Mouse (Mus musculus) bone marrow macrophage, adult 2 months (primary cell): ENCODE measurements around the gene En1. TPM values are rescaled to one million over a fixed set of nuclear protein-coding genes. Genes with fewer than 3 reads are reported as not detected.

Experiments
- H3K27ac ChIP-seq: 2 replicates; pipeline ENCODE4 v1.5.1; 2012; ENCODE audit warnings: low read depth, low read length; ENCODE audit not compliant: insufficient read depth
- H3K4me1 ChIP-seq: 2 replicates; pipeline ENCODE4 v1.6.1; 2012; ENCODE audit warnings: low read length; ENCODE audit not compliant: control insufficient read depth, insufficient read depth
- H3K4me3 ChIP-seq: 2 replicates; pipeline ENCODE4 v1.5.1; 2012; ENCODE audit warnings: mild to moderate bottlenecking, low read length, moderate library complexity; ENCODE audit not compliant: insufficient read depth
- CTCF ChIP-seq: IDR thresholded peaks from 2 replicates; pipeline ENCODE4 v1.5.1; 2012; ENCODE audit warnings: low read depth, mild to moderate bottlenecking, low read length, moderate library complexity
- POLR2A ChIP-seq: IDR thresholded peaks from 2 replicates; pipeline ENCODE4 v1.6.1; 2012; ENCODE audit warnings: mild to moderate bottlenecking, low read depth, low read length, borderline replicate concordance
- polyA plus RNA-seq: library from polyadenylated mRNA; stranded (reverse); fragments of >200 nt; gene quantifications from 2 replicates; pipeline ENCODE4 v1.2.4, GENCODE M21; 2012; ENCODE audit not compliant: missing spikeins, insufficient read depth, insufficient read length

En1 gene
- polyA plus RNA-seq, 1 experiment = not detected

- H3K4me3 ChIP-seq = no peak overlapping the region
- no peak for TF ChIP-seq CTCF
- H3K4me1 ChIP-seq = no peaks in the 10 kb centered on the region
- no peak overlapping the region for H3K27ac ChIP-seq
These were observed 19.2 kb downstream of the En1 start for GRCm38 (mm10) chr1:120621383-120621782.

DNA sequence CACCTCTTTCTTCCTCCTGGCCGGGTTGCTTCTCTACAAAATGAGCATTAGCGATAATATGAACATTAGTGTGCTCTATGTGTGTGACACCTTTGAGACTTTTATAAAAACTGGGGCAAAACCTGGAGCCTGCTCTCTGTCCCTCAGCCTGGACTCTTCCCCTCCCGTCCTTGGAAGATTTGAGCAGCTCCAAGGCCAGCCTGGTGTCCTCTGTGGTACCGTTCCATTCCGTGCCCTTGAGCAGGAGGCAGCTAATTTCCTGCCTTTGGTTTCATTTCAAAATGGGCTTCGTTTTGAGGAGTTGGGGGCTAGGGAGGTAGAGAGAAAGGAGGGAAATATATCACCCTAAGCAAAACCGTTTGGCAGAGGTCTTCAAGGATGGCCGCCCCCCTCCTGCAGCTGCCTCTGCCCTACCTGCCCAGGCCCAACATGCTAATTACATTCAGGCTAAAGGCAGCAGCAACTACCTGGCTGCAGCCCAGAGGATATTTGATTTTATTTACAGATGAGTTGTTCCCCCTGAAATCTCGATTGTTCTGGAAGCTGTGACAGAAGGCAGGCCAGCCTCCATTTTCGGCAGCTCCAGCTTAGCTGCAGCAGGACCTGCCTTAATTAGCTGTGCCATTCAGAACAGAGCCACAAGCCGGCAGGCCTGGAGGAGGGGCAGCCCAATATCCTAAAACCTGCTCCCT, 24.9 kb downstream of the En1 start:
- TF ChIP-seq CTCF = no peak
- no peak for TF ChIP-seq POLR2A
- H3K4me3 ChIP-seq = no peak overlapping the region
- no peak overlapping the region for H3K27ac ChIP-seq
- no peaks in the 10 kb centered on the region for H3K4me1 ChIP-seq

DNA sequence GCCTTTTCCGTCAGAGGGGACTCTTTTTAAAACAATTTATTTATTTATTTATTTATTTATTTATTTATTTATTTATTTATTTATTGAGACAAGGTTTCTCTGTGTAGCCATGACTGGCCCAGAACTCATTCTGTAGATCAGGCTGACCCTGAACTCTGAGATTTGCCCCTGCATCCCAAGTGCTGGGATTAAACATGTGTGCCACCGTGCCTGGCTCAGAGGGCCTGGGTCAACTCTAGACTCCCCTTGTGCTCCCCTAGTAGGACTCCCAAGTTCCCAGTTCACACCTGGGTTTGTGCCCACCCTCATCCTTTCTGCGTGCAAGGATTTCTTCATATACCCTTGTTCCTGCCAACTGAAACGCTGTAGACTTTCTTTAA, 25.4 kb downstream of the En1 start:
- no peaks in the 10 kb centered on the region for H3K4me1 ChIP-seq
- H3K27ac ChIP-seq = no peak overlapping the region
- H3K4me3 ChIP-seq = no peak overlapping the region
- no peak for TF ChIP-seq POLR2A
- TF ChIP-seq CTCF = no peak

GRCm38 (mm10) chr1:120628821-120629220, 26.6 kb downstream of the En1 start:
- H3K4me1 ChIP-seq = no peaks in the 10 kb centered on the region
- TF ChIP-seq CTCF = no peak
- no peak for TF ChIP-seq POLR2A
- no peak overlapping the region for H3K27ac ChIP-seq
- no peak overlapping the region for H3K4me3 ChIP-seq

DNA sequence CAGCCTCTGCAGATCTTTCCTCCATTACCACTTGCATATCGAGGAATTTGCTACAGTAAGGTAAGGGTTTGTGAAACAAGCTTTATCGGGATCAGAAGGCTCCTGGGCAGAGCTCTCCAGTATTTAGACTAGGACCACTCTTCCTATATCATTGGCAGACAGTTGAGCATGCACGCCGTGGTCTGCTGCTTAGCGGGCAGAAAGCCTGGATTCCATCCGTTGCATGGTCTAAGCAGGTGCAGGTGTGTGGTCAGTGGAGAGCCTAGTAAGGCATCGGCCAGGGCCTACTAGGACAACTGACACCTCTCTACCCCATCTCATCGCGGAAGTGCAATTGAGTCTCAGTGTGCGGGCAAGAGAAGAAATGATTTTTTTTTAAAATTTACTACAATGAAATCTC, 41.2 kb downstream of the En1 start:
- no peak overlapping the region for H3K27ac ChIP-seq
- no peak for TF ChIP-seq POLR2A
- no peak for TF ChIP-seq CTCF
- H3K4me3 ChIP-seq = no peak overlapping the region
- no peaks in the 10 kb centered on the region for H3K4me1 ChIP-seq

- Histone ChIP-seq H3K4me1 (no peaks in the 10 kb centered on the region), H3K27ac (no peak overlapping the region), H3K4me3 (no peak overlapping the region)
- no peak for TF ChIP-seq POLR2A
- no peak for TF ChIP-seq CTCF
These were observed 41.9 kb downstream of the En1 start for GRCm38 (mm10) chr1:120643848-120644711.

GRCm38 (mm10) chr1:120644755-120645154, 42.5 kb downstream of the En1 start:
- Histone ChIP-seq H3K4me3 (no peak overlapping the region), H3K27ac (no peak overlapping the region), H3K4me1 (no peaks in the 10 kb centered on the region)
- TF ChIP-seq POLR2A (no peak), CTCF (no peak)

GRCm38 (mm10) chr1:120650068-120650467, 47.9 kb downstream of the En1 start:
- Histone ChIP-seq H3K4me1 (no peaks in the 10 kb centered on the region), H3K27ac (no peak overlapping the region), H3K4me3 (no peak overlapping the region)
- TF ChIP-seq CTCF = no peak
- TF ChIP-seq POLR2A = no peak

DNA sequence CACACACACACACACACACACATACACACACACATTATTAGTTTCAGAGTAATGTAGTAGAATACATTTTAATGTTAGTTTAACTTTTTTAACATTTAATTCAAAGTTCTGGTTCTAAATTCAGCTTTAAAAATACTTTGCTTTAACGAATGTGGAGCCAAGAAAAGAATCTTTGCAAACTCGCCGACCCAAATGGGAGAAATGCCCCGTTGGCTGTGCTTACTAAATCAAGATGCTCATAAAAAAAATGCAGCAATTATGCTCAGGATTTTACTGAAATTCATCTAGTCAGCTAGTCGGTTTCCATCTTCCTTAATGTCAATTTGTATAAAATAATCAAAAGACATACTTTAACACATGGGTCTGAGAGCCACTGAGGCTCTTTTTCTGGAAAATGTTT, 49.8 kb downstream of the En1 start:
- Histone ChIP-seq H3K4me1 (no peaks in the 10 kb centered on the region), H3K27ac (no peak overlapping the region), H3K4me3 (no peak overlapping the region)
- TF ChIP-seq POLR2A (no peak), CTCF (no peak)

- TF ChIP-seq POLR2A = no peak
- no peak for TF ChIP-seq CTCF
- no peak overlapping the region for H3K27ac ChIP-seq
- H3K4me3 ChIP-seq = no peak overlapping the region
- H3K4me1 ChIP-seq = no peaks in the 10 kb centered on the region
These were observed 52.8 kb downstream of the En1 start for GRCm38 (mm10) chr1:120654950-120655396.

Other genes with a start within 250 kb of the En1 start
- 13.9 and 15.3 TPM in 2 replicates for gene Marco, start 97.4 kb upstream of the En1 start, polyA plus RNA-seq